Mouse (Mus musculus): ENCODE measurements at regions not wholly inside any gene's neighbourhood (a gene's known extent, or its start where the extent isn't known, plus 50 kb on each side); places are given as distances from the start of the nearest gene placed in this dataset.

- Histone ChIP-seq H3K4me3 (ENCODE audit: low read depth, low read length) (no peak overlapping the region), H3K9me3 (ENCODE audit: control insufficient read depth, low read depth, low read length) (no peaks in the 10 kb centered on the region), H3K27ac (ENCODE audit: low read length) (no peak overlapping the region), H3K36me3 (ENCODE audit: control insufficient read depth, insufficient read depth, low read length) (no peaks in the 10 kb centered on the region), H3K9ac (replicated peaks; ENCODE audit: low read depth, low read length) (no peak overlapping the region), H3K27me3 (ENCODE audit: control insufficient read depth, insufficient read depth, low read length) (no peaks in the 10 kb centered on the region), H3K4me2 (replicated peaks; ENCODE audit: low read depth, low read length) (no peak overlapping the region), H3K4me1 (ENCODE audit: control insufficient read depth, insufficient read depth, low read length) (peaks cover 5% of the 10 kb centered on the region; the same call in 1 of the 2 replicates)
- WGBS, result 70% methylated on average over 4 of the region's 4 CpGs
- ATAC-seq (ENCODE audit: insufficient number of reproducible peaks, insufficient read depth, low FRiP score, low read depth), result no peak
These were observed 219.0 kb upstream of the Pabpc6 start for GRCm38 (mm10) chr17:9888494-9888893.

- 31% methylated on average over 7 of the region's 7 CpGs for WGBS
- H3K4me2 ChIP-seq (replicated peaks; ENCODE audit: low read depth, low read length), result no peak overlapping the region
- H3K27ac ChIP-seq (ENCODE audit: low read length), result no peak overlapping the region
- H3K4me3 ChIP-seq (ENCODE audit: low read depth, low read length), result no peak overlapping the region
- peaks cover 5% of the 10 kb centered on the region; the same call in 1 of the 2 replicates for H3K4me1 ChIP-seq (ENCODE audit: control insufficient read depth, insufficient read depth, low read length)
- H3K27me3 ChIP-seq (ENCODE audit: control insufficient read depth, insufficient read depth, low read length), result no peaks in the 10 kb centered on the region
- H3K9ac ChIP-seq (replicated peaks; ENCODE audit: low read depth, low read length), result no peak overlapping the region
- H3K9me3 ChIP-seq (ENCODE audit: control insufficient read depth, low read depth, low read length), result no peaks in the 10 kb centered on the region
- no peaks in the 10 kb centered on the region for H3K36me3 ChIP-seq (ENCODE audit: control insufficient read depth, insufficient read depth, low read length)
- no peak for ATAC-seq (ENCODE audit: insufficient number of reproducible peaks, insufficient read depth, low FRiP score, low read depth)
These were observed 215.6 kb upstream of the Pabpc6 start for GRCm38 (mm10) chr17:9885110-9885509.

DNA sequence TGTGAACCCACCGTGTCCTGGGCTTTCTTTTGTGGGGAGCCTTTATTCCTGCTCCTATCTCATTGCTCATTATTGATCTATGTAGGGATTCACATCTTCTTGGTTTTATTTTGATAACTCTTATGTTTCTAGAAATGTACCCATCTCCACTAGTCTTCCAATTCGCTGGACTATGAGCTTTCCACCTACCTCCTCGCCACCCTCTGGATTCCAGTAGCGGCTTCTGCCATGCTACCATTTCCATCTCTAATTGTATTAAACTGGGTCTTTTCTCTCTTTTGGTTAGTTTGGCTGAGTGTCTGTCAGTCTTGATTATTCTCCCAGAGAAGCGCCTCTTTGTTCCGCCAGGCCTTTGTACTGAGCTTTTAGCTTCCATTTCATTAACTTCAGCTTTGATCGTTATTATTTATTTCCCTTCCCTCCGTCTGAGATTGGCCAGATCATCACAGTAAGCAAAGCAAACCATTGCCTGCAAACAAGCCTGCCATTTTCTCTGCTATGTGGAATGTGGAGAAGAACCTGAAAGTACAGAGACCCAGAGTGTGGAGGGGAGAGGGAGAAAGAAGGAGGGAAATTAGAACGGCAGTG lies 213.2 kb upstream of the Pabpc6 start:
- Histone ChIP-seq H3K9ac (replicated peaks; ENCODE audit: low read depth, low read length) (no peak overlapping the region), H3K27me3 (ENCODE audit: control insufficient read depth, insufficient read depth, low read length) (no peaks in the 10 kb centered on the region), H3K36me3 (ENCODE audit: control insufficient read depth, insufficient read depth, low read length) (no peaks in the 10 kb centered on the region), H3K9me3 (ENCODE audit: control insufficient read depth, low read depth, low read length) (no peaks in the 10 kb centered on the region), H3K4me2 (replicated peaks; ENCODE audit: low read depth, low read length) (no peak overlapping the region), H3K4me1 (ENCODE audit: control insufficient read depth, insufficient read depth, low read length) (peaks cover 5% of the 10 kb centered on the region; the same call in 1 of the 2 replicates), H3K4me3 (ENCODE audit: low read depth, low read length) (no peak overlapping the region), H3K27ac (ENCODE audit: low read length) (no peak overlapping the region)
- WGBS, result 85% methylated on average over 9 of the region's 9 CpGs
- ATAC-seq (ENCODE audit: insufficient number of reproducible peaks, insufficient read depth, low FRiP score, low read depth), result no peak

GRCm38 (mm10) chr17:9879556-9880206 lies 210.2 kb upstream of the Pabpc6 start:
- Histone ChIP-seq H3K4me3 (ENCODE audit: low read depth, low read length) (no peak overlapping the region), H3K4me2 (replicated peaks; ENCODE audit: low read depth, low read length) (no peak overlapping the region), H3K27ac (ENCODE audit: low read length) (no peak overlapping the region), H3K4me1 (ENCODE audit: control insufficient read depth, insufficient read depth, low read length) (no peaks in the 10 kb centered on the region), H3K9me3 (ENCODE audit: control insufficient read depth, low read depth, low read length) (no peaks in the 10 kb centered on the region), H3K36me3 (ENCODE audit: control insufficient read depth, insufficient read depth, low read length) (no peaks in the 10 kb centered on the region), H3K27me3 (ENCODE audit: control insufficient read depth, insufficient read depth, low read length) (no peaks in the 10 kb centered on the region), H3K9ac (replicated peaks; ENCODE audit: low read depth, low read length) (no peak overlapping the region)
- 86% methylated on average over 12 of the region's 12 CpGs for WGBS
- no peak for ATAC-seq (ENCODE audit: insufficient number of reproducible peaks, insufficient read depth, low FRiP score, low read depth)

- no peak overlapping the region for H3K4me2 ChIP-seq (replicated peaks; ENCODE audit: low read depth, low read length)
- H3K4me3 ChIP-seq (ENCODE audit: low read depth, low read length), result no peak overlapping the region
- no peaks in the 10 kb centered on the region for H3K9me3 ChIP-seq (ENCODE audit: control insufficient read depth, low read depth, low read length)
- H3K27me3 ChIP-seq (ENCODE audit: control insufficient read depth, insufficient read depth, low read length), result no peaks in the 10 kb centered on the region
- ATAC-seq (ENCODE audit: insufficient number of reproducible peaks, insufficient read depth, low FRiP score, low read depth), result no peak
- H3K9ac ChIP-seq (replicated peaks; ENCODE audit: low read depth, low read length), result no peak overlapping the region
- no peak overlapping the region for H3K27ac ChIP-seq (ENCODE audit: low read length)
- WGBS, result 71% methylated on average over 10 of the region's 10 CpGs
- no peaks in the 10 kb centered on the region for H3K36me3 ChIP-seq (ENCODE audit: control insufficient read depth, insufficient read depth, low read length)
- H3K4me1 ChIP-seq (ENCODE audit: control insufficient read depth, insufficient read depth, low read length), result no peaks in the 10 kb centered on the region
These were observed 204.2 kb upstream of the Pabpc6 start for GRCm38 (mm10) chr17:9873695-9874094.

DNA sequence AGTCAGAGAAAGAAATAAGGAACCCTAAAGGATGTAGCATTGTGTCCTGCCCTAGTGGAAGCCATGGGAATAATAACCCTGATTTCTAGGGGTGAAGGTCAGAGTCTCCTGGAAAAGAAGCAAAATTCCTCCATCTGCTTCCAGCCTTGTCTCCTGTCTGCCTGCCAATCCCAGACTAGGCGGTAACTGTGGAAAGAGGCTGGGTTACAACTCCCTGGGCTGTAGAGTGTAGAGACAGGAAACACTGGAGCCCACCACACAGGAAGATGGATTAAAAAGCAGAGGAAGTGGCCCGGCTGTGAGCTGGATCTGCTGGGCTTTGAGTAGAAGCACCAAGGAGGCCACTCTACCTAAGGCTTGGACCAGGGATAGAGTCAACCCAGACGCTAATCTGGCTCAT lies 200.7 kb upstream of the Pabpc6 start:
- no peak overlapping the region for H3K9ac ChIP-seq (replicated peaks; ENCODE audit: low read depth, low read length)
- H3K4me3 ChIP-seq (ENCODE audit: low read depth, low read length), result no peak overlapping the region
- 79% methylated on average over 3 of the region's 3 CpGs for WGBS
- no peaks in the 10 kb centered on the region for H3K36me3 ChIP-seq (ENCODE audit: control insufficient read depth, insufficient read depth, low read length)
- no peaks in the 10 kb centered on the region for H3K27me3 ChIP-seq (ENCODE audit: control insufficient read depth, insufficient read depth, low read length)
- no peak overlapping the region for H3K4me2 ChIP-seq (replicated peaks; ENCODE audit: low read depth, low read length)
- H3K4me1 ChIP-seq (ENCODE audit: control insufficient read depth, insufficient read depth, low read length), result no peaks in the 10 kb centered on the region
- H3K27ac ChIP-seq (ENCODE audit: low read length), result no peak overlapping the region
- no peak for ATAC-seq (ENCODE audit: insufficient number of reproducible peaks, insufficient read depth, low FRiP score, low read depth)
- no peaks in the 10 kb centered on the region for H3K9me3 ChIP-seq (ENCODE audit: control insufficient read depth, low read depth, low read length)

- H3K36me3 ChIP-seq (ENCODE audit: control insufficient read depth, insufficient read depth, low read length), result no peaks in the 10 kb centered on the region
- no peak overlapping the region for H3K9ac ChIP-seq (replicated peaks; ENCODE audit: low read depth, low read length)
- no peaks in the 10 kb centered on the region for H3K4me1 ChIP-seq (ENCODE audit: control insufficient read depth, insufficient read depth, low read length)
- H3K27ac ChIP-seq (ENCODE audit: low read length), result no peak overlapping the region
- no peak overlapping the region for H3K4me2 ChIP-seq (replicated peaks; ENCODE audit: low read depth, low read length)
- 75% methylated on average over 11 of the region's 11 CpGs for WGBS
- no peaks in the 10 kb centered on the region for H3K27me3 ChIP-seq (ENCODE audit: control insufficient read depth, insufficient read depth, low read length)
- no peak for ATAC-seq (ENCODE audit: insufficient number of reproducible peaks, insufficient read depth, low FRiP score, low read depth)
- H3K9me3 ChIP-seq (ENCODE audit: control insufficient read depth, low read depth, low read length), result no peaks in the 10 kb centered on the region
- no peak overlapping the region for H3K4me3 ChIP-seq (ENCODE audit: low read depth, low read length)
These were observed 199.3 kb upstream of the Pabpc6 start for GRCm38 (mm10) chr17:9868747-9869281.

DNA sequence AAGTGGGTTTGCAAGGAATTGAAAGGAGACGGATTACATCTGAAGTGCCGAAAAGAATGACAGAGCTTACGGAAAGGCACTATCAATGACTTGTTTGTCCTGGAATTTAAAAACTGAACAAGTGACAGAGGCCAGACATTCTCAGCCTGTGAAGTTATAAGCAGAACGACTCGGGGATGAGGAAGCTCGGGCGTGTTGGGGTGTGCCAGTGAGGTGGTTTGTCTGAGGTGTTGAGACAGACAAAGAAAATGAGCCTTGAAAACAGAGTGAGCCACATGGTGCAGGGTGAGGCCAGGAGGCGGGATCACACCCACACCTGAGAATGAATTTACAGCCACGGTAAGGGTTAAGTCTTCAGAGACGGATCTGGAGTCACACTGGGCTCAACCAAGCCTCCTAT lies 194.7 kb upstream of the Pabpc6 start:
- no peak overlapping the region for H3K4me3 ChIP-seq (ENCODE audit: low read depth, low read length)
- H3K4me1 ChIP-seq (ENCODE audit: control insufficient read depth, insufficient read depth, low read length), result no peaks in the 10 kb centered on the region
- no peak for ATAC-seq (ENCODE audit: insufficient number of reproducible peaks, insufficient read depth, low FRiP score, low read depth)
- no peak overlapping the region for H3K9ac ChIP-seq (replicated peaks; ENCODE audit: low read depth, low read length)
- no peaks in the 10 kb centered on the region for H3K36me3 ChIP-seq (ENCODE audit: control insufficient read depth, insufficient read depth, low read length)
- no peaks in the 10 kb centered on the region for H3K9me3 ChIP-seq (ENCODE audit: control insufficient read depth, low read depth, low read length)
- H3K27ac ChIP-seq (ENCODE audit: low read length), result no peak overlapping the region
- no peak overlapping the region for H3K4me2 ChIP-seq (replicated peaks; ENCODE audit: low read depth, low read length)
- 44% methylated on average over 10 of the region's 10 CpGs for WGBS
- no peaks in the 10 kb centered on the region for H3K27me3 ChIP-seq (ENCODE audit: control insufficient read depth, insufficient read depth, low read length)

All from stomach, embryonic 14.5 days (tissue).